Mouse (Mus musculus): ENCODE data around the gene Nhej1. TPM values are rescaled to one million over a fixed set of nuclear protein-coding genes. Genes with fewer than 3 reads are reported as not detected.

Gene Nhej1
- total and polyA plus RNA-seq, 3 experiments: 1.7 to 5.2 TPM; not detected in 1

DNA sequence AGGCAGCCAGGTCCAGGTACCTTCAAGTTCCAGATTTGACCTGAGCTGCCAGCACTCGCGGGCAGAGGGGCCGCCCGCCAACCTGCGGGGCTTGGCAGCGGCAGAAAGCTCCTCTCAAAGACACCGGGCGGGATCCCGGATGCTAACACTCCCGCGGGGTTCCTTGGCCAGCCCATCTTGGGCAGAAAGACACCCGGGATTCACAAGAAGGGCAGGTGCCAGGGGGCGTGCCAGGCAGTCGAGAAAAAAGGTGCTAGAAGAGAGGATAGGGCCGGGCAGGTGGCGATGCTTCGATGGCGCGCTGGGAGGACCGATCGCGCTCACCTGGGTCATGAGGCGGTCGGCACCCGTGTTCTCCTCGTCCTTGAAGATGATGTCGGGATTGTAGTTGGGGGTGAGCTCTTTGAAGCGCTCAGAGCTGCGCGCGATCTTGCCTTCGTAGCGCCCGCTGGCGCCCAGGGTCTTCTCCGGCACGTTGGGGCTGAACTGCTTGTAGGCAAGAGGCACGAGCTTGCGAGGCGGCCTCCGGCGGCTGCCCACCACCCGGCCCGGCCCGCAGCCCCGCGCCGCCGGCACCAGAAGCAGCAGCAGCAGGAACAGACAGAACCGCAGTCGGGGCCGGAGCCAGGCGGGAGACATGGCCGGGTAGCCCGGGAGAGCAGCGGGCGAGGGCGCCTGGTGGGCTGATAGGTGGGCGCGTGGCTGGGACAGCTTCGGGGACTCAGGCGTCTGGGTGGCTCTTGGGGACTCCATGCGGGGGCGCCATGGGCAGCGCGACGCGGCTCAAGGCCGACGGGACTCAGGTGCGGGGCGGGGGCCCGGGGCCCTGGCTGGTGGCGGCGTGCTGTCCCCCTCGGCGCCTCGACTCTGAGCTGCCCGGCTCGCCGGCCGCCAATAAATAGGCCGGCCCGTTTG is 174.2 kb downstream of the Nhej1 start:
- H3K9ac ChIP-seq (ENCODE audit: control insufficient read depth, low read depth, low read length, poor library complexity, severe bottlenecking): no peak overlapping the region
- no peaks in the 10 kb centered on the region for H3K79me2 ChIP-seq (ENCODE audit: control insufficient read depth, insufficient read depth, low read length, poor library complexity)
- H3K27ac ChIP-seq (ENCODE audit: control insufficient read depth, low read depth, low read length): no peak overlapping the region
- no peaks in the 10 kb centered on the region for H3K36me3 ChIP-seq (ENCODE audit: control insufficient read depth in 1 of 2, insufficient read depth in 2 of 2, low read length in 2 of 2)
- no peaks in the 10 kb centered on the region for H3K4me1 ChIP-seq (ENCODE audit: control insufficient read depth in 1 of 2, insufficient read depth in 2 of 2, low read length in 2 of 2)
- TF ChIP-seq NELFE (IDR thresholded peaks at IDR 0.05; ENCODE audit: low read depth, low read length) (no peak), SIN3A (IDR thresholded peaks at IDR 0.05; ENCODE audit: low read length) (no peak), CTCF (IDR thresholded peaks at IDR 0.05 in 2 of 3, conservative IDR thresholded peaks at IDR 0.05 in 1 of 3; ENCODE audit: control insufficient read depth in 1 of 3, insufficient read depth in 1 of 3, low read depth in 2 of 3, low read length in 3 of 3, poor library complexity in 1 of 3, severe bottlenecking in 1 of 3) (no peak)
- no peaks in the 10 kb centered on the region for H3K9me3 ChIP-seq (replicated peaks; ENCODE audit: insufficient read depth, low read length)
- H3K27me3 ChIP-seq (ENCODE audit: control insufficient read depth in 1 of 2, insufficient read depth in 2 of 2, low read length in 2 of 2): no peaks in the 10 kb centered on the region; a peak in 1 of 4 replicates
- DNase-seq (ENCODE audit: low read depth, low spot score): no peak
- no peak overlapping the region for H3K4me3 ChIP-seq (ENCODE audit: control insufficient read depth in 1 of 2, insufficient read depth in 1 of 2, low read depth in 2 of 2, low read length in 2 of 2)

DNA sequence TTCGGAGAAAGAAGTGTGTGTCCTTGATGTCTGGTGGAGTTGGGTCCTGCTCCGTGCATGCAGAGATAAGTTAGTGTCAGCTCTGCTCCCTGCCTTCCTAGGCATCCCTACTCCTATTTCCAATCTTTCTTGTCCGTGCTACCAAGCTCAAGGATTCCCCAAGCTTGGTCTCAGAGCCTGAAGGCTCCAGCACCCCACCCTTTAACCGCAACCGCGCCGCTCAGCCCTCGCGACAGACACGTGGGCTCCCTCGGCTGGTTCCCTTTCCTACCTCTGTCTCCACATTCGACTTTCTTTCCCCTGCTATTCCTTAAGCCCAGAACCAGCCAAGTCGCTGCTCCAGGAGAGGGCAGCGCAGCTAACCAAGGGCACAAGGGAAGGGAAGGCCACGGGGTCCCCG is 174.9 kb downstream of the Nhej1 start:
- Histone ChIP-seq H3K4me3 (ENCODE audit: control insufficient read depth in 1 of 2, insufficient read depth in 1 of 2, low read depth in 2 of 2, low read length in 2 of 2) (no peak overlapping the region), H3K4me1 (ENCODE audit: control insufficient read depth in 1 of 2, insufficient read depth in 2 of 2, low read length in 2 of 2) (no peaks in the 10 kb centered on the region), H3K27me3 (ENCODE audit: control insufficient read depth in 1 of 2, insufficient read depth in 2 of 2, low read length in 2 of 2) (no peaks in the 10 kb centered on the region), H3K9ac (ENCODE audit: control insufficient read depth, low read depth, low read length, poor library complexity, severe bottlenecking) (no peak overlapping the region), H3K36me3 (ENCODE audit: control insufficient read depth in 1 of 2, insufficient read depth in 2 of 2, low read length in 2 of 2) (no peaks in the 10 kb centered on the region), H3K79me2 (ENCODE audit: control insufficient read depth, insufficient read depth, low read length, poor library complexity) (no peaks in the 10 kb centered on the region), H3K9me3 (replicated peaks; ENCODE audit: insufficient read depth, low read length) (no peaks in the 10 kb centered on the region), H3K27ac (ENCODE audit: control insufficient read depth, low read depth, low read length) (no peak overlapping the region)
- TF ChIP-seq TAL1 (IDR thresholded peaks at IDR 0.05; ENCODE audit: low read length): no peak
- TF ChIP-seq ZC3H11A (IDR thresholded peaks at IDR 0.05; ENCODE audit: low read depth, low read length): no peak
- no peak for TF ChIP-seq MAX (IDR thresholded peaks at IDR 0.05; ENCODE audit: low read length)
- no peak for TF ChIP-seq TBP (IDR thresholded peaks at IDR 0.05; ENCODE audit: low read depth, low read length)
- DNase-seq (ENCODE audit: low read depth, low spot score): no peak

DNA sequence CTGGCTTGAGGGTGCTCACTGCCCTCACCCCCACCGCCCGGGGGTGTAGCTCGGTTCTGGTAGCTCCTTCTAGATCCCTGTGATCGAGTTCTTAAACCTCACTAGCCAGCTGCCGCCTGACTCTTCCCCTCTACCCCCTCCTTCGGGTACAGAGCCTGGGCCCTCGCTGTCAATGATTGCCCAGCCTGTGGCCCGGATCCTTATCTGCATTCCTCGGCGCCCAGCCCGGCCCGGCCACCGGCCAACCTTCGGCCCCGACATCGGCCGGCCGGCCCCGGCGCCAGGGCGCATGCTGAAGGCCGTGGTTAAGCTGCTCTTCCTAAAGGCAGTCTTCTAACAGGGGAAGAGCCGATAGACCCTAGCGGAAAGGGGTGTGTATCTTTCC is 175.3 kb downstream of the Nhej1 start:
- no peaks in the 10 kb centered on the region for H3K9me3 ChIP-seq (replicated peaks; ENCODE audit: insufficient read depth, low read length)
- no peak overlapping the region for H3K27ac ChIP-seq (ENCODE audit: control insufficient read depth, low read depth, low read length)
- no peak for TF ChIP-seq UBTF (IDR thresholded peaks at IDR 0.05; ENCODE audit: borderline replicate concordance, insufficient read depth, low read depth, low read length)
- TF ChIP-seq RAD21 (IDR thresholded peaks at IDR 0.05; ENCODE audit: low read depth, low read length): no peak
- no peak for TF ChIP-seq E2F4 (IDR thresholded peaks at IDR 0.05; ENCODE audit: borderline replicate concordance, low read depth, low read length)
- TF ChIP-seq USF1 (IDR thresholded peaks at IDR 0.05; ENCODE audit: low read depth, low read length): no peak
- TF ChIP-seq MXI1 (IDR thresholded peaks at IDR 0.05; ENCODE audit: low read depth, low read length): no peak
- no peak for DNase-seq (ENCODE audit: low read depth, low spot score)
- no peaks in the 10 kb centered on the region for H3K4me1 ChIP-seq (ENCODE audit: control insufficient read depth in 1 of 2, insufficient read depth in 2 of 2, low read length in 2 of 2)
- H3K79me2 ChIP-seq (ENCODE audit: control insufficient read depth, insufficient read depth, low read length, poor library complexity): no peaks in the 10 kb centered on the region
- no peaks in the 10 kb centered on the region for H3K36me3 ChIP-seq (ENCODE audit: control insufficient read depth in 1 of 2, insufficient read depth in 2 of 2, low read length in 2 of 2)
- no peaks in the 10 kb centered on the region for H3K27me3 ChIP-seq (ENCODE audit: control insufficient read depth in 1 of 2, insufficient read depth in 2 of 2, low read length in 2 of 2)
- no peak overlapping the region for H3K4me3 ChIP-seq (ENCODE audit: control insufficient read depth in 1 of 2, insufficient read depth in 1 of 2, low read depth in 2 of 2, low read length in 2 of 2)
- H3K9ac ChIP-seq (ENCODE audit: control insufficient read depth, low read depth, low read length, poor library complexity, severe bottlenecking): no peak overlapping the region
